Mouse (Mus musculus) inflammation-experienced regulatory T-cells, adult 6 months (primary cell): ENCODE data around the gene Cdkl3. TPM values are rescaled to one million over a fixed set of nuclear protein-coding genes. Genes with fewer than 3 reads are reported as not detected.

Experiments
- ATAC-seq: one replicate; pipeline ENCODE4 v1.8.0; 2017
- polyA plus RNA-seq, 3 experiments: library from polyadenylated mRNA; unstranded; fragments of 100-300 nt; shearing (Covaris generic); gene quantifications; one replicate each; pipeline ENCODE4 v1.2.1; 2017

Gene Cdkl3
- polyA plus RNA-seq = 1 to 10 TPM; 5.7 to 6.7 (median 6.2) TPM

DNA sequence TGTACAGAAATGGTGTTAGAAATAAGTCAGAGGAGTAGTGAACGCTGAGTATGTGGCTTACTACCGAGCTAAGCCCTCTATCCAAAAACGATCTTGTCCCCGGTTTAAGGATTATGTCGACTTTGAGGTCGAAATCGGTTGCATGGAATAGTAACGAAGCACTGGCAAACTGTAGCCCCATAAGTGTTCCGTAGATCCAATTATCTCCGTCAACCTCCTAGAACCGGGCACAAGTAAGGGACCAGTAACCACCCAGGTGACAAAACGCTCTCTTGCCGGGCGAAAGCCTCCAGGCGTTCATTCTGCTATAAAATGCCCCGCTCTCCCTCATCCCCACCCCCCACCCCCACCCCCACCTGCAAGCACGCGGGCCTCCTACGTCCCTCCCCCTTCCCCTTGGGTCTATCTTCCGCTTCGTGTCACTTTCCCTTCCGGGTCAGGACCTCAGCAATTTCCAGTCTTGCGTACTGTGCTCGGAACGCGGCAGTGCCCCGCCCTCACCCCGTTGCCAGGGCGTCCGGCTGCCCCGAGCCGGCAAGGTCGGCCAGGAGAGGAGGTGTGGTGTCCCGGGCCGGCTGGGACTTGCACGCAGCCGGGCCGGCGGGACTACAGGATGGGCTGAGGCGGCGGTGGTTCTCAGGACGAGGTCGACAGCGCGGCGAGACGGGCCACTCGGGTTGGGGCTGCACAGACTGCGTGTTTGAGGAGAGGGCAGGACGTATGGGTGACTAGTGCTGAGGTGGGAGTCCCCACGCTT is at the start of gene Cdkl3:
Cdkl3 (plus strand) TSS at position 450 of the 757 bp plus-strand sequence.
- peak; percentile 80 for ATAC-seq

DNA sequence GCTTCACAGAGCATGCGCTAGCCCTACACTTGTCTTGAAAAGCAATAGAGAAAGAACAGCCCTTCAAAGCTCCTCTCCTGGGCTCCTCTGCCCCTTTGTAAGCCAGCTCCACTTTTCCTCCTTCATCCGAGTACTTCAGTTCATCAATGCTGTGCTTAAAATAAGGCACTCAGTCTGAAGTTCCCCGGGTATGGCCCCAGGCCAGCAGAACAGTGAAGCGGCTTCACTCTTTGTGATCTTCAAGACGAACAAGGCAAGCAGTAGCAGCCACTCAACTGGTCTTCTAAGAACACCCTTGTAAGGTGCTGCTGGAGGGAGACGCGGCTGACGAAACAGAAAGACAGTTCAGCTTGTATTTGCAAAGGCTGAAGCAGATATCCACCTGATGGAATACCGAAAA is 47.9 kb upstream of the Cdkl3 start:
- ATAC-seq = no peak

DNA sequence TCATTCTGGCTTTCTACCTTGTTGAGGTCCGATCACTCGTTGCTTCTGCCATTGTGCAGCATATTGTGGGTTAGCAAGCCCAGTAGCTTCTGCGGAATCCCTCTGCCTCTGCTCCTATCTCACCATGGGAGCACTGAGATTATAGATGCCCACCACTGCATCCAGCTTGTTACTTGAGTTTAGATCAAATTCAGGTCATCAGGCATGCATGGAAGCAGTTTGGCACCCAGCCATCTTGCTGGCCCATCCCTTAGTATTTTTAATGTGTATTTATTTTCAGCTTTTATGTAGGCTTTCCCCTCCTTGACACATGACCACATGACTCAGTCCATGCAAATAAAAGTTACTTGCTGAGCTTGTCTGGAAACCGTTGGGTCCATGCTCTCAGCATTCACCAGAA is 46.3 kb upstream of the Cdkl3 start:
- no peak for ATAC-seq

DNA sequence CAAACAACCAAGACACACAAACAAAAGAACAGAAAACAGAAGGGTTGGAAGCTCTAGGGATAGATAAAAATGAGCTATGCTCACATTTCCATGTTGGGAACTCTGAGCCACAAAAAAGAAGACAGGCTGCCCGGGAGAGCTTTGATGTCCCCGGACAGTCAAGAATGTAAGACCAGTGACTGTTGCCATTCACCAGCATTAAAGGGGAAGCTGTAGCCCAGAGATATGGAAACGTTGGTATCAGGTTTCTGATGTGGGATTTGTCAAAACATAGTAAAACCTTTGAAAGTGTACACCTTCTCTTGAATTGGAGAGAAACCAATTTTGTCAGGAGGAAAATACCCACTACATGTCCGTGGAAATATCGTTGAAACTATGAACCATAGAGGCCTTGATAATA is 44.5 kb upstream of the Cdkl3 start:
- no peak for ATAC-seq

DNA sequence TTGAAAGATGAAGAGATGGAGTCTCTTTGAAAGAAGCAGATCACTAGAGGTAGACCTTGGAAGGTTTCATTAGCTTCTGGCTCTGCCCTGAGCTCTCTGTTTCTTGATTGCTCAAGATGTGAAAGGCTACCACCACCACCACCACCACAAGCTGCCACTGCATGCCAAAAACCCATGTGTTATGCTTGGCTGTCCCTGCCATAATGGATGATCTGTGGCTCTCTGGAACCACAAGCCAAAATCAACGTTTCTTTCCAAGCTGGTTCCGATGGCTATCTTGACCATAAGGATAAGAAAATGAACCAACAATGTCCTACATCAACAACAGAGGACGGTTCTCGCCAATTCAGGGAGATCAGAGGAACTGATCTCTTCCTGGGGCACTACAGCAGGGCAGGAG is 44.0 kb upstream of the Cdkl3 start:
- no peak for ATAC-seq

DNA sequence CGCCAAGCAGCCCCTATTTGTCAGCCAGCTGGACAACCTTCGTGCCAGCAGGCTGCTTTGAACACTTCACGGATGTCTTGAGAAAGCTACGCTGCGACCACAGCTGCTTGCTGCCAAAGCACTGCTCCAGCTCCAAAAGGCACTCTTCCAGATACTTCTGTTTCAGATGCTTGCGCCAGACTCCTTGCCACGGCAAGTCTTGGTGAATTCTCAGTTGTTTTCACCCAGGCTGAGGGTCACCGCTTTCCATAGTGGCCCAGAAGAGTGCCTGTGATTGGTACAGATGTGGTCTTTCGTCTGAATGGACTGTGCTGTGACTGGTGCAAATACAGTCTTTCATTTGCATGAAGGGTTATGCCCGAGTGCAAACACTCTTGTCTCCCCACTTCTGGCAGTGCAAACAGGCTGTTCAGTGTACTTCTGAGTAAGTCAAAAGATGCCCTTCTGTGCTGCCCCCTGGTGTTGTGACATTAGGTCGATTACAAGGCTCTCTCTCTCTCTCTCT is 43.0 kb upstream of the Cdkl3 start:
- no peak for ATAC-seq

DNA sequence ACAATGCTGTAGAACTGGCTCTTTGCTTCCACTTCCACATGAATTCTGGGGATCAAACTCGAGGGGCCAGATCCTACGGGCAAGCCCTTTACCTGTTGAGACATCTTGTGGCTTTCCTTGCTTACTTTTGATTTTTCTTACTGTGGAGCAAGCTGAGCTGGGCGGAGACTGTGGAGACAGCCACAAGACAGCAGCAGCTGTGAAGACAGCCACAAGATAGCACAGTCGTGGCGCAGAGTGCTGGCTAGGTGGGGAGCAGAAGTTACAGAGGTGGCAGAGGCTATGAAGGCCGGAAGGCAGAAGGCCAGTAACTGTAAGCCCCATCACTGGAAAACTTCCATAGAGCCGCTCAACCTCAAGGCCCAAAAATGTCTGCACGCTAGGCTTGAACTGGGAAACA is 42.3 kb upstream of the Cdkl3 start:
- ATAC-seq = no peak

DNA sequence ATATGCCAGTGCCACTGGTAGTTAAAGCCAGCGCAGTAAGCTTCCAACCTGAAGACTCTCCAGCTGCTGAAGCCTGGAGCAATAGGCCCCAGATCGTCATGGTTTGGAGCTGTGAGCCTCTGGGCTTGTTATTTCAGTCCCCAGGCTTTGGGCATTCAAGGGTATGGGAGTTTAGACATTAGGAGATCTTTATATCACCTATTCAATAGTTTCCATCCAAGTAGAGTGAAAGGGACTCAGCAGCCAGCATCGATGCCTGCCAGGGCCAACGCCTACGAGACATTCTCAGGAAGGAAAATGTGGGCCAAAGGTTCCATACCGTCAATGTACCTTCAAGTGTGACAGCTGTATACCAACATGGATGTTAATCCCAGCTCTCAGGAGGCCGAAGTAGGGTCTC is 41.7 kb upstream of the Cdkl3 start:
- ATAC-seq = no peak

DNA sequence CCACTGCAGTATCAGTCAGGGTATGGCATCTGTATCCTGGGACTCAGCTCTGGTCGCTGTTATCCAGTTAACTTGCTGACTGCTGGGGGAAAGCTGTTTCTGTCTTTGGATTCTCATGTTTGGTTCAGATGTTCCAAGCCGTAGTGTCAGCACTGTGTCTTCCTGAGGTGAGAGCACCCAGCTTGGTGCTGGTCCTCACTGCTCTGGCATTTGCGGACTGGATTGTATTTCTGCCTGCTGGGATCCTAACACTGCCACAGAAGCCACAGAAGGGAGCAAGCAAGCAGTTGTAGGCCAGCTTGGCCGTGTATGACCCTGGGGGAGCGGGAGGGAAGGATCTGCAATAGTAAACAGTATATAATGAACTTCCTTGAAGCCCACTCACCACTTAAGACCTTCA is 37.4 kb upstream of the Cdkl3 start:
- no peak for ATAC-seq

DNA sequence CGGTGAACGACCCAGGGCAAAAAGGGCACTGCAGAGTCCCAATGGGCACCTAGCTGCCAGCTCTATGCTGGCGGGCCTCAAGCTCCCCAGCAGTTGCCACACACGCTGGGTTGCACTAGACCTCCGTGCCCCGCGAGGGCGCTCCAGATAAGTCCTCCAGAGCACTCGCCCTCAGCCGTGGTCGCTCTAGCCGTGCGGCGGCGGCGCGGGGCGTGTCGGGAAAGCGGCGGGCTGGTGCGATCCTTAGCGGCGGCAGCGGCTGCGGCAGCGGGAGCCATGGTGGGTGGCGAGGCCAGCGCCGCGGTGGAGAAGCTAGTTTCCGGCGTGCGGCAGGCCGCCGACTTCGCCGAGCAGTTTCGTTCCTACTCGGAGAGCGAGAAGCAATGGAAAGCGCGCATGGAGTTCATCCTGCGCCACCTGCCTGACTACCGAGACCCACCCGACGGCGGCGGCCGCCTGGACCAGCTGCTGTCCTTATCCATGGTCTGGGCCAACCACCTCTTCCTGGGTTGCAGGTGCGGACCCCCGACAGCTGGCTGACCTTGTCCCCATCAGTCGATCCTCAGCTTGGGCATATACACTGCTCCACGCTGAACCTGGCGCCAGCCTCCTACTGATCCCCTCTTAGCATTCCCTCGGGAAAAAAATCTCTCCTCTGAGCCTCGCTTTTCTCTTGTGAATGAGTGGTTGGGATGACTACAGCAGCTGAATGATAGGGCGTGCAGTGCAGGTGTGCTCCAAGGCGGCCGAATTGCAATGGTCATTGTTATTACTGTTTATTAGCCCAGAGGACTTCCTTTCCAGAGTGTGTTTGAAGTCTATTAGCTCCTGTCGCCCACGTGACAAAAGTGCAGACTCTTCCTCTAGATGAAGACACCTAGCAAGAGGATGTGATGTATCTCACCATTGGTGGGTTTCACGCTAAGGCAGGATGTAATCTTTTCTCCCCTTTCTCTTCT is 36.3 kb upstream of the Cdkl3 start, which contains the start of gene Cdkn2aipnl:
Cdkn2aipnl (plus strand) TSS at position 219 of the 959 bp plus-strand sequence.
- peak; percentile 70 for ATAC-seq

DNA sequence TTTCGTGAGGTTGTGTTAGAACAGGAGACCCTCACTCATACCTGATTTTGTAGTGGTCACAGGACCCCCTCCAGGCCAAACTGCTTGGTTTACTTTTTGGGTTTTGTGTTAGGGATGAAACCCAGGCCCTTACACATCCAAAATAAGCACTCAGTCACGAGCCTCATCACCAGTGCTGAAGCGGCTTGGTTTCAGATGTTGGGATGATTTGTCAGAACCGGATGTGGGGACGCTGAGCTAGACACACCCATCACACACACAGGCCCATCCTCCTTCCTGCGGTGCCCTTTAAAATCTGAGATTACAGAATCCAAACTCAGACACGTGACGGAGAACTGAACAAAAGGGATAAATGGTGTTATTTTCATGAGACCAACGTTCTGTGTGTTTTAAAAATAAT is 35.1 kb upstream of the Cdkl3 start:
- peak; percentile 67 for ATAC-seq

DNA sequence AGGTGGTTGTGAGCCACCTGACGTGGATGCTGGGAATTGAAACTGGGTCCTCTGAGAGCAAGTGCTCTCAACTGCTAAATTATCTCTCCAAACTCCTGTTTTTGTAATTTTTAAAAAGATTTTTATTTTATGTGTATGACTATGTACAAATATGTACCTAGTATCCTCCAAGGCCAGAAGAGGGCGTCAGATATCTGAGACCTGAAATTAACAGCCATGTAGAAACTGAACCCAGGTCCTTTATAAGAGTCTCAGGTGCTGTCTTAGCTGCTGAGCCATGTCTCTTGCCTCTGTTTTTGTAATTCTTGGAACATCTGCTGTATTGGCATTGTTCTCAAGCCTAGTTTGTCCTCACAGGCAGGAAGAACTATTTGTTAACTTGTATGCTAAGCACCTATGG is 34.5 kb upstream of the Cdkl3 start:
- no peak for ATAC-seq

DNA sequence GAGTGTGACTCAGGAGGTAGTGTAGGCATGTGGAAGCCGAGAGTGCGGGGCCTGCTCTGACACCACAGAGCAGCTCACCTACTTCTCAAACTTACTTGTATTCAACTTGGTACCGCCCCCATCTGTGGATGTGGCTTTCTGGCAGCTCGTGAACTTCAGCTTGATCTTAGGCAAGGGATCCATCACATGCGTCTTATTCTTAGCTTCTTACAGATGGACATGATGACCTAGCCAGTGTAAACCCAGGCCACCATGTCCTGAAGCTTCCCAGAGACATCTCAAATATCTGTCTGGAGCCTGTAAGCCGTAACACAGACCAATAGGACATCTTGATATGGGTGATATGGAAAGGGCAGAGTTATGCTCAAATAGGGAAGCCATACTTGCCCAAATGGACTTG is 32.4 kb upstream of the Cdkl3 start:
- ATAC-seq = no peak

DNA sequence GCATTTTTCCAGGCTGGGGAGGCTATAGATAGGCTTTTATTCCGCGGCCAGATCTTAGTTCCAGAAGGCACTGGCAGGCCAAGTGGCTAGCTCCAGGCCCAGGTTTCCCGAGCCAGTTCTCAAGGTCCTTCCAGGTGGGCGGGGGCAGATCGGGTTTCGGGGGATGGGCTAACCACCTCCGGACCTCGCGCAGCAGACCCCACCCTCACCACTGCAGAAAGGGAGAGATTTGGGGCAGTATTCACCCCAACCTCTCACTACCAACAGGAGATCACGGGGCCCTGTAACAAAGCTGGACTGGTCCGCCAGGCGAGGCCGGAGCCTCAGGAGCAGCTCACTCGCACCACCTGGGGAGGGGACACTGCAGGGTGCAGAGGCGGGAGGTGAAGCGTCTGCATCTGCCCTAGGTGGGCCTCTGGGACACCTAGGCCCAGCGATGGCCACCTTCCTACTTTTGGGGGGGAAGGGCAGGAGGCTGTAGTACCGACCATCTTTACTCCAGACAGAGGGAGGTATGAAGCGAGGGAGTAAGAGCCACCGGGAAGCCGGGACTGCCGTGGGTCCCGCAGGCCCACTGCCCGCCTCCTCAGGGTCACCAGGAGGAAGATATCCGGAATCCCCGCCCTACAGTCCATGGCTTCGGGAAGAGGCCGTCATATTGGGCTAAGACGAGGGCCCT is 4.3 kb upstream of the Cdkl3 start:
- no peak for ATAC-seq

DNA sequence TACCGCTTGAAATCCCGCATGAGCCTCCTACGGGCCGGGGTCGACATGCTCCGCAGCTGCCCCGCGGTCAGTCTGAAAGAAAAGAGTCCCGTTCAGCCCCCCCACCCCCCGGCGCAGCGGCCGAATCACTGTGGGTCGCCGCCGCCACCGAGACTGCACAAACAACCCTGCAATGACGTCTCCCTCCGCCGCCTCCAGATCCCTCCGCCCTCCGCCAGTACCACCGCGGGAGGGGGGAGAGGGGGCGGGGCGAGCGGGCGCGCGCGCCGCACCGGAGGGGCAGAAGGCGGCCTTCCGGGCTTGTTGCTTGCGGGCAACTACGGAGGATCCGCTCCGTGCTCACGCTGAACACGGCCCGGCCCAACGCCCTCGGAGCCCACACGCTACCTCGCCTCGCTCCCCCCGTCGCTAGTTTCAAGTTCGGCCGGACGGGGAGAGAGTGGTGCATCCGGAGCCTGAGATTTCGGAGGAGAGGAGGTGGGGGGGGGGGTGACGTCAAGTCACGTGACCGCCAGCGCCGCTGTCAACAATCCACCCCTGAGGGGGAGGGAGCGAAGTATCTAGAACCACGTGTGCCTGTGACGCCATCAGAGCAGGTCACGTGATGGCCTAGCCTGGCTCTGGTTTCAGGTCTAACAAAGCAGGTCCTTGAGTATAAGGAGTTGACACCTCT is 3.6 kb upstream of the Cdkl3 start, which contains the start of gene Ube2b:
Ube2b (minus strand) TSS at position 473 of the 673 bp plus-strand sequence.
- peak; percentile 74 for ATAC-seq

DNA sequence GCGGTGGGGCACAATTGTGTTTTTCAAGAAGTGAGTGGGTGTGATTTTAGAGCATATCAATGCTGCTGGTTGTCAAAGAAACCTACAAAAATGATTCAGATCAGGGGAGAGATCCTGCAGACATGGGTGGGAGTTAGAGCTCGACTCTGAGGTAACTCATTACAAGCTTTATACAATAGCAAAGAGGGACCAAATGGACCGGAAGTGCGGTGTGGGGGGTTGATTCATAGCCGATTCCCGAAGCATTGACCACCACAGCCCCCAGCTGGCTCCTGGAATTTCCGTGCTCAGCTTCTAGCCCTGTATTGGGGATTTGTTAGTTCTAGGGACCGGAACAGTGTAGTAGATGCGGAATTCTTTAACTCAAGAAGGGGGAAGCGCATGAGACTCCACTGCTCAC is 2.7 kb upstream of the Cdkl3 start:
- no peak for ATAC-seq

DNA sequence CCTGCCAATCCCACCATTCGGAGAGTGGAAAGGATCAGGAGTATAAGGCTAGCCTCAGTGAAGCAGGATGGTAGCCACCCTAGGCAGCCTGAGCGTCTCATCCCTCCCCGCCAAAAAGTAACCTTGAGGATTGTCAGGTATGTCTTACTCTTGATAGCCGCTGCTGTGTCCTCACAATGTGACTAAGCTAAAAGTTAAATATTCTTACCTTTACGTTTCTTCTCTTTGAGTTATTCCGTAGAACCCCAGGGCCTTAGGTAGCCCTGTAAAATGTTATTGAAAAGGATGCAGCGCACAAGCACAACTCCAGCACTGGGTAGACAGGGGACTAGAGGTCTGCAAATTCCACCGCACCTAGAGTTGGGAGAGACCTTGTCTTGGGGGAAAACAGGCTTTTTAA is 2.2 kb upstream of the Cdkl3 start:
- no peak for ATAC-seq

DNA sequence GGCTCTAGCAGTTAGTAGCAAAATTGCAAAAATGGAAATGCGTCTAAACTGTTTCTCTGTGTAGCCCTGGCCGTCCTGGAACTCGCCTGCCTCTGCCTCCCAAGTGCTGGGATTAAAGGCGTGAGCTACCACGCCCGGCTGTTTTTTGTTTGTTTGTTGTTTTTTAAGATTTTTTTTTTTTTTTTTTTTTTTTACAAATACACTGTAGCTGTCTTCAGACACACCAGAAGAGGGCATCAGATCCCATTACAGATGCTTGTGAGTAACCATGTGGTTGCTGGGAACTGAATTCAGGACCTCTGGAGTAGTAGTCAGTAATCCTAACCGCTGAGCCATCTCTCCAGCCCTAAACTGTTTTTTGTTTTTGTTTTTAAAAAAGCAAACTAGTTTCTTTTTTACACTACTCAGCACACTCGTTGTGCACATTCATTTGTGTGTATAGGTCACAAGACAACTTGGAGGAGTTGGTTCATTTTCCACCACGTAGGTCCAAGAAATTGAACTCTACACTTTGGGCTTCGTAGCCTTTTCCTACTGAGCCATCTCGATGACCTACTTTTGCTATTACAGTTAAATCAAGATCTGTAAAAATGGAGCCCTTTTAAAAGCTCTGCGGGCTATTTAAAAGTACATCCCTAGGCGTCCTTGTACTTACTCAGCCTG is 1.0 kb upstream of the Cdkl3 start:
- ATAC-seq = no peak

DNA sequence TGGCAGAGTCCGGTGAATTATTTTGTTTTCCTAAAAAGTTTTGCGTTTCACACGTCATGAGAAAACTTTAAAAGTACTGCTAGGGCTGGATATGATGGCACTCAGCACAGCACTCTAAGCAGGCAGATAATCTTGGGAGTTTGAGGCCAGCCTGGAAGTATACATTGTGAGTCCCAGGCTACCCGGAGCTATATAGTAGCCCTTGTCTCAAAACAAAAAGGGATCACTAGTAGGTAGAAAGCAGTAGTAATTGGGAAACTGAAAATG is 583 bp upstream of the Cdkl3 start:
- ATAC-seq = no peak

DNA sequence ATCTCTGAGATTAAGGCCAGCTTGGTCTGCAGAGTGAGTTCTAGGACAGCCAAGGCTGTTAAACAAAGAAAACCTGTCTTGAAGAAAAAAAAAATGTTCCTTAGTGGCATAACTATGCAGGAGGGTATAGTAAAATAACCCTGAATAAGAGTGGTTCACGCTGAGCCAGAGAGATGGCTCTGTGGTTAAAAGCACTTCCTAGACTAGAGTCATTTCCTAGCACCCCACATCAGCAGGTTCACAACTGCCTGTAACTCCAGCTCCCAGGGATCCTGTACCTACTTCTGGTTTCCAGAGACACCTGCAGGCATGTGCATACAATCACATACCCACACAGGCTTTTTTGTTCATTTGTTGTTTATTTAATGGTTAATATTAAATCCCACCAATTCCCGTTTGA is 1.6 kb downstream of the Cdkl3 start:
- ATAC-seq = no peak

DNA sequence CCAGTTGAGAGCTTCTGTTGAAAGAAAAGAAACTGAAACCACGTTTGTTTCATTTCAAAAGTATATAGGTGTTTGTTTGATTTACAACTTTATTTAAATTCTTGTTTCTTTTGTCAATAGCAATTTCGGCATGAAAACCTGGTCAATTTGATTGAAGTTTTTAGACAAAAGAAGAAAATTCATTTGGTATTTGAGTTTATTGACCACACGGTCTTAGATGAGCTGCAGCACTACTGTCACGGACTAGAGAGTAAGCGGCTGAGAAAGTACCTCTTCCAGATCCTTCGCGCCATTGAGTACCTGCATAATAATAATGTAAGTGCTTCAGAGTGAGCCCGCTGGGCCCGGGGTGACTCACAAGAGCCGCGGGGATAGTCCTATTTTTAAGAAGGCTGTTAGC is 7.0 kb downstream of the Cdkl3 start:
- no peak for ATAC-seq

DNA sequence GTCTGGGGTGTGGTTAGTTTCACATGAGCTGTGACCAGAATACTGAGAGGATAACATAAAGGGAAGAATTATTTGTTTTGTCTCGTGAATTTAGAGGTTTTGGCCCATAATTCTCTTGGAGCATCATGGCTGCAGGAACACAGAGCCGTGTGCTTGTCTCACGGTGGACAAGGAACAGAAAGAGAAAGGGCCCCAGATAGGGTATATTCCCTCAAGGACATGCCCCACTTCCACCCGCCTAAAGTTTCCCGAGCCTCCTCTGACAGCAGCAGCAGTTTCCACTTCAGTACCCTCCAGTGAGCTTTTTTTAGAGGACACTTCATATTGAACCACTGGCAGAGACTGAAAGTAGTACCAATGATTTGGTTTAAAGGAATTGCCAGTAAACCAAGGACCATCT is 7.5 kb downstream of the Cdkl3 start:
- ATAC-seq = no peak
